Mouse (Mus musculus): ENCODE data around the gene Cers6. TPM values are rescaled to one million over a fixed set of nuclear protein-coding genes. Genes with fewer than 3 reads are reported as not detected.

Cers6 gene
- total RNA-seq, 2 experiments from 2014 or later = 70.5 to 77.3 TPM

GRCm38 (mm10) chr2:69014241-69014640 is 153.0 kb downstream of the Cers6 start:
- no peak for DNase-seq (ENCODE audit: low spot score in 2 of 2)

- no peak for DNase-seq (ENCODE audit: low spot score in 2 of 2)
Observed at GRCm38 (mm10) chr2:69015172-69015724, 154.0 kb downstream of the Cers6 start.

DNA sequence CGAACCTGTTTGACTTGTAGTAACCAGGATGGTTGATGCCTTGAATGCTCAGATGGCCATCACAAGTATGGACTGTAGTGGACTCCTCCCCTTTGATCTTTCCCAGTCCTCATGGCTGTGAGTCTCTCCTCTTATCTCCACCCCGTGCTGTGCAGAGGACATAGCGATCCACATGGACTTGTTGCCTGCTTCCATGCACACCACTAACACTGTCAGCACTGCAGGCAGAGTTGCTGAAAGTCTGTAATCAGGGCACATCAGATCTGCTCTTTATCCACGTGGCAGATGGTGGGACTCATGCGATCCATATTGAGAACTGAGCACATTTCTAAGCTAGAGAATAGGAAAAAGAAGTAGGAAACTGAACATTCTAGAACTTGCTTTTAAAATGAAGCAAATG is 154.6 kb downstream of the Cers6 start:
- no peak for DNase-seq (ENCODE audit: low spot score in 2 of 2)

DNA sequence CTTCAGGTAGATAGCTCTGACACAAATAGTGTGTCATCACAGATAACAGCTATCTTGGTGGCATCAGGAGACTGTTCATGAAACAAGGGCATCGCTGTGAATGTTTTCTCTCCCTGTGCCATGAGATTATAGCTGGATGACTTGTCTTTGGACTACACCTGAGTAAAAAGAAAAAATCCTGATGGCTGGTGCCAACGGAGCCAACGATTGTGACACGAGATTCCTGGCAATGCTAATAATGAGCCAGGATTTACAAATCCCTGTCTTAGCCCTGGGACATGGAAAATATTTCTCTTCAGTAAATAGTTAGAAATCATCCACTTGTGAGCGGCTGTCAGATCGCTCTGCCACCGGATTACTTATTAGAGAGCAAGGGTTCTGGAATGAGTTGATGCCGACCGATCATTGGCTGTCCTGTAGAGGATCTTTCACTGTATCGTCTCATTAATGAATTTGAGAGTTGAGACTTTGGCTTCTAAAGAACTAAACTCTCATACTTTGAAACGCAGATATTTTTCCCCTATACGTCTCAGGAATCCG is 157.9 kb downstream of the Cers6 start:
- no peak for DNase-seq (ENCODE audit: low spot score in 2 of 2)

GRCm38 (mm10) chr2:69019821-69020489 is 158.7 kb downstream of the Cers6 start:
- DNase-seq (ENCODE audit: low spot score in 2 of 2) = no peak

DNA sequence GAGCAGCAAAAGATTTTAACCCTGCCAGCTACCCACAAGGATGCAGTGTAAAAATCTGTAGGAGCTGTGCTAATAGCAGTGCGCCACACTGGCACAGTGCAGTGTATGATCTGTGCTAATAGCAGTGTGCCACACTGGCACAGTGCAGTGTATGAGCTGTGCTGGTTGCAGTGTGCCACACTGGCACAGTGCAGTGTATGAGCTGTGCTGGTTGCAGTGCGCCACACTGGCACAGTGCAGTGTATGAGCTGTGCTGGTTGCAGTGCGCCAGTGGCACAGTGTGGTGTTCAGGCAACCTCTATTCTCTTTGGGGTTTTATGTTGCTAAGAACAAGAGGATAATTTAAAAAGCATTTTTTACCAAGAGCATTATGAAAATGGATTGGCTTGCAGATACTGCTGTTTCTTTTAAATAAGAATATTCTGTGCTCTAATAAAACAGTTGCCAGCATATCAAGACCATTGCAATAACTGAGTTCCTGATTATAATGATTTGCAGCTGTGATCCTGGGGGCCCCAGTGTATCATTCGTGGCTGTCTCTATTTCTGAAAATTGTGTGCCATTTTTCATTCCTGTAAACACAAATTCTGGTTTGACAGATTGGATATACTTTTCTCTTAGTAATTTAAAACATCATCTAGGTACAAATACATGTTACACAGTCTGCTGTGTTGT is 159.5 kb downstream of the Cers6 start:
- no peak for DNase-seq (ENCODE audit: low spot score in 2 of 2)

DNA sequence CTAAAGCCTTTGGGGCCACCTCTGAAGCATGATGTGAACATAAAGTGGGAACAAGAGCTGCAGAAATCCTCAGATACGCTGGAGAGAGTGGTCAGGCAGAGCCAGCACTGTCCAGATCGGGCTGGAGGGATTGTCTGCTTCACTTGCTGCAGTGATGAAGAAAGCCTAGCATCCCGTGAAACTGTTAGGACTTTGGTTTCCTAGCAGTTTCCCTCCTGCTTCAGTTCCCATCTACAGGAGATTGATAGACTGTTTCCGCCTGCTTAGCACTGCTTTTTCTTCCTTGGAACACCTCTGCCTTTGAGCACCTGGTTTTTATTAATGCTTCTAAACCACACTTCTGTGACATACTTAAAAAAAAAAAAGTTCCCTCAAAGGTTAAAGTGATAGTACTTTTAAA is 160.3 kb downstream of the Cers6 start:
- DNase-seq (ENCODE audit: low spot score in 2 of 2) = no peak

DNA sequence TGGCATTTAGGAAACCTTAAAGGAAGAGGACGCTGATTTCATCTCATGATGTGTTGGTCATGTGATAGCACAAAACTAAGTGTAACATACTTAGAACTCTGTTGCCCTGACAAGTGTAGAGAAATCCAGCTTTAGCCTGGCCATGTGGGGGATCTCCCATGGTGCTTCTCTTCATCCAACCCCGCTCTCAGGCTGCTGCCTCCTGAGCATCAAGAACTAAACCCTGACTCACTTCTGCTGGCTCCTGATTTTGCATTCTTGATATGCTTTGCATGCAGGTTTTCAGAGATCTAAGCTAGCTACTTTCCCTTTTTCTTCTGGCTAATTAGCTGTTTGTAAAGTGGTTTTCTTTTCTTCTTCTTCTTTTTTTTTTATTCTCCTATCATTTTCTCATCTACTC is 163.6 kb downstream of the Cers6 start:
- DNase-seq (ENCODE audit: low spot score in 2 of 2) = no peak

- no peak for DNase-seq (ENCODE audit: low spot score in 2 of 2)
Observed at GRCm38 (mm10) chr2:69032562-69032961, 171.3 kb downstream of the Cers6 start.

GRCm38 (mm10) chr2:69035457-69035856 is 174.2 kb downstream of the Cers6 start:
- DNase-seq (ENCODE audit: low spot score in 2 of 2) = no peak

GRCm38 (mm10) chr2:69037362-69037761 is 176.1 kb downstream of the Cers6 start:
- no peak for DNase-seq (ENCODE audit: low spot score in 2 of 2)

DNA sequence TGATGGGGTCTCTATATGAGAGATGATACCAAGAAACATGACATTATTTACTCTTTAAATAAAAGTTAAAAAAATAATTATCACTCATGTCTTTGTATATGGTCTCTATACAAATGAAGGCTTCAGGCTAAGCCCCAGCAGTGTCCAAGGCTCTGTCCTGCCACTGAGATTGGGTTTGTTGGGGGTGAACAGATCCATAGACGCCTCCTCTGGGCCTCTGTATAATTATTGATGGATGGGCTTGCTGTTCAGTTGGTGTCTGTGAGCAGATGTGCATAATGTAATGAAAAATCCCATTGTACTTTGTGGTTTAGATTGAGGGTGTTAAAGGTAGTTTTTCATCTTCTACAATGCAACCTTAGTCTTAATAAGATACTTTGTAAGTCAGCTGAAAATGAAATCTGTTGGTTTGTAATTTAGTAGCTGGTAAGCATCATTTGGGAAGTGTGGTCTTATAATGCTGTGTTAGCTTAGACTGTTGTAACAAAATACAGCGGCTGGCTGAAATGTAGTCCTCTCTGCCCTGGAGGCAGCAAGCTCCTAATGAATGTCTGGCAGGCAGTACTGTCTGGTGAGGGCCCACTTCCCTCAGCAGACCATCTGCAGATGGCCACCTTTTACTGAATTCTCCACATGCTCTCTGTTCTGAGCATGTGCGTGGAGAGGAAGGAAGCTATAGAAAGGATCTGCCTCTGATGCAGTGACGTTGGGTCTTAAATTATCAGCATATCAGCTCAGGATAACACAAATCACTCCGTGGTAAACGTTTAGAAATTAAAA is 181.3 kb downstream of the Cers6 start:
- DNase-seq (ENCODE audit: low spot score in 2 of 2) = no peak

- peak; percentile 49 to 55 for DNase-seq (ENCODE audit: low spot score in 2 of 2)
Observed at GRCm38 (mm10) chr2:69043431-69044118, 182.3 kb downstream of the Cers6 start.

DNA sequence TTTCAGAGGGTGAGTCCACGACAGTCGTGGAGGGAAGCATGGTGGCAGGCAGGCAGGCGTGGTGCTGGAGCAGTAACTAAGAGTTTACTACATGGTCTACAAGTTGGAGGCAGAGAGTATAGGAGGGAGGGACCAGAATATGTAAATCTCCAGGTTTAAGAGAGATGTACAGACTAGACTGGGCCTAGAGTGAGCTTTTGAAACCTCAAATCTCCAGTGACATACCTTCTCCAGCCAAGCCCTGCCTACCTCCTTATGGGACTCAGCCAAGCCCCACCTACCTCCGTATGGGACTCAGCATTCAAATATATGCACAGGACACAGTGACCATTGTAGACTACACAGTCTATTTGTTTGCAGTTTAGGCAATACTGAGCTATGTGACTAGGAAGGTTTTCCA is 184.7 kb downstream of the Cers6 start:
- no peak for DNase-seq (ENCODE audit: low spot score in 2 of 2)

DNA sequence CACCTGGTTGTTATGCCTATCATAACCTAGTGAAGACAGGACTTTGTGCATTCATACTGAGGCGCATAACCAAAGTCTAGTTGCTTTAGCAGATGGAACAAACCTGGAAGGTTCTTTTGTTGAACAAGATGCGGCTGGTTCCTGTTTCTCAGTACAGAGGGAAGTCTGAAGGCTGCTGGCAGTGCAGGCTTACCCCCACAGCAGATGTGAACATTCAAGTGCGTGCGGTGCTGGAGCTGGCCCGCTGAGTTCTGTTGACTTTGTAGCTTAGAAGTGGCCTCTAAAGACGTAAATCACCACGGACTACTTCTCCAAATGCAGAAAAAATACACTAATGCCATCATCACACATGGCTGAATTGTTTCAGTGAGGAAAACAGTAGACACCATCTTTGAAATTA is 186.1 kb downstream of the Cers6 start:
- no peak for DNase-seq (ENCODE audit: low spot score in 2 of 2)

DNA sequence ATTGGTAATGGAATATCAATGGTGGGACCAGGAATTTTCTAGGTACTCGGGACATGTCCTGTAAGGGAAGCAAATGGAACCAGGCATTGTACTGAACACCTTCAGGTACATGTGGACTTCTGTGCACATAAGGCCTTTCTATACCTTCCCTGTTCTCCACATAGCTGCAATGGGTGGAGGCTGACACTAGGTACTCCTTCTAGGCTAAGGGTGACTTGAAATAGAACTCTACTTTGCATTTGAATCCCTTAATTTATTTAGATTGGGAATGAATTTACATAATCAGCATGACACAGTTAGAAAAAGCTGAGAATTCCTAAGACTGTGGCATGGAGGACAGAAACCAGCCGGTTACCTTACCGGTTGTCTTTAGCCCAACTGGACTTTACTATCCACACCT is 186.6 kb downstream of the Cers6 start:
- no peak for DNase-seq (ENCODE audit: low spot score in 2 of 2)

GRCm38 (mm10) chr2:69049179-69049578 is 187.9 kb downstream of the Cers6 start:
- DNase-seq (ENCODE audit: low spot score in 2 of 2) = no peak

DNA sequence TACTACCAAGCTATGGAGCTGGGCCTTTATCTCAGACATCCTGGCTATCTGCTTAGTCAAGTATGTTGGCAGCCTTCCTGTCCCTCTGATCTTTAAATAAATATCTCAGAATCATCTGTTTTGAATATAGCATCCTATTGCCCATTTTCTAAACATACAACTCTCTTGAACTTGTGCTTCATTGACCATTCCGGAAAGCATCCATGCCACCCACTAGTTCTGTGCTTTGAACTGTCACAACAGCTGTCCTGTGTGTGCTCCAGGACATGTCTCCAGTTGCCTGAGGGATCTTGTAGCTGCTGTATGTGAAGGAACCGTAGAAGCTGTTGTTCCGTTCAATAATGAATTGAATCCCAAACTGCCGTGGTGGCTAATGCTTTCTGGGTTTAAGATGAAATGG is 188.9 kb downstream of the Cers6 start:
- no peak for DNase-seq (ENCODE audit: low spot score in 2 of 2)

GRCm38 (mm10) chr2:69051596-69051995 is 190.4 kb downstream of the Cers6 start:
- no peak for DNase-seq (ENCODE audit: low spot score in 2 of 2)

GRCm38 (mm10) chr2:69053210-69053858 is 192.1 kb downstream of the Cers6 start:
- no peak for DNase-seq (ENCODE audit: low spot score in 2 of 2)

GRCm38 (mm10) chr2:69054279-69054678 is 193.0 kb downstream of the Cers6 start:
- DNase-seq (ENCODE audit: low spot score in 2 of 2) = peak; percentile 59 to 71

Data from layer of hippocampus, postnatal 10 days (tissue).